Mouse (Mus musculus) monocyte, adult 2 months (primary cell): ENCODE results near the gene Gm28551.

Source experiments
- DNase-seq, 2 experiments: peaks; one replicate each; pipeline ENCODE4 v3.0.0; 2022; ENCODE audit warnings: low spot score in 2 of 2, low read depth in 1 of 2

Gm28551 gene

GRCm38 (mm10) chr1:53291197-53291596, 61.3 kb downstream of the Gm28551 start:
- DNase-seq = no peak
